Mouse (Mus musculus): ENCODE measurements around the gene Safb2.
"Not testable (repeated sequence)": the region's sequence is repeated elsewhere in the genome, so short reads cannot be mapped to it uniquely, and the experiment has no call there.

DNA sequence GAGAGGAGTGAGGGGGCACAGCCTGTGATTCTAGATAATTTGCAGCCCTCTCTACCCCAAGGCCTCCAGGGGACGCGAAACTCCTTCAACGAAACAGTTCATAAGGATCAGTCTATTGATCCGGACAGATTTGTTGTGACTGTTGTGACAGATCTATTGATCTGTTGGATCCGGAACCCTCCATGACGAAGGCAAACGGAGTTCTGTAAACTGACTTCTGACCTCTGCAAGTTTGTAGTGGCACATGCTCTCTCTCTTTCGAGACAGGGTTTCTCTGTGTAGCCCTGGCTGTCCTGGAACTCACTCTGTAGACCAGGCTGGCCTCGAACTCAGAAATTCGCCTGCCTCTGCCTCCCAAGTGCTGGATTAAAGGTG lies 28.2 kb upstream of the Safb2 start:
- not testable (repeated sequence) for TF ChIP-seq CTCF (IDR thresholded peaks at IDR 0.05; ENCODE audit: borderline replicate concordance, insufficient read depth, low read length); POLR2A (IDR thresholded peaks at IDR 0.05; ENCODE audit: low read depth, low read length)
